Mouse (Mus musculus) heart, postnatal 0 days (tissue): ENCODE data around the gene Tra2a. TPM values are rescaled to one million over a fixed set of nuclear protein-coding genes. Genes with fewer than 3 reads are reported as not detected.
A peak's percentile ranks its signal among the peaks of the same experiment; 100 is the strongest.
"Not testable (repeated sequence)": the region's sequence is repeated elsewhere in the genome, so short reads cannot be mapped to it uniquely, and the experiment has no call there.

Experiments used
- ATAC-seq: fragments of 200-750 bp; cut with Nextera tagmentation; 2 replicates; pipeline ENCODE4 v1.8.0; 2017; ENCODE audit warnings: low read depth, moderate number of reproducible peaks, moderate library complexity; ENCODE audit not compliant: insufficient read depth
- DNase-seq: peaks from one replicate; pipeline ENCODE4 v3.0.0-alpha.2; 2016; ENCODE audit warnings: low spot score
- H3K27ac ChIP-seq: fragments of 300-500 bp; sonication (generic); 2 replicates; pipeline ENCODE4 v1.5.1; 2014; ENCODE audit warnings: low read depth, mild to moderate bottlenecking
- H3K27me3 ChIP-seq: fragments of 300-500 bp; sonication (generic); 2 replicates; pipeline ENCODE4 v1.6.1; 2014; ENCODE audit warnings: low read length, mixed read lengths; ENCODE audit not compliant: control insufficient read depth, insufficient read depth
- H3K36me3 ChIP-seq: fragments of 300-500 bp; sonication (generic); replicated peaks from 2 replicates; pipeline ENCODE4 v1.6.1; 2014; ENCODE audit warnings: low read length, mixed read lengths; ENCODE audit not compliant: control insufficient read depth, insufficient read depth
- H3K4me1 ChIP-seq: fragments of 300-500 bp; sonication (generic); 2 replicates; pipeline ENCODE4 v1.6.1; 2014; ENCODE audit warnings: antibody characterized with exemption; ENCODE audit not compliant: control insufficient read depth, insufficient read depth
- H3K4me2 ChIP-seq: fragments of 300-500 bp; sonication (generic); 2 replicates; pipeline ENCODE4 v1.6.1; 2014; ENCODE audit warnings: low read depth, mild to moderate bottlenecking, low read length, moderate library complexity
- H3K4me3 ChIP-seq: fragments of 300-500 bp; sonication (generic); 2 replicates; pipeline ENCODE4 v1.5.1; 2014; ENCODE audit warnings: low read depth, low read length
- H3K9ac ChIP-seq: fragments of 300-500 bp; sonication (generic); replicated peaks from 2 replicates; pipeline ENCODE4 v1.6.1; 2014; ENCODE audit warnings: low read depth, low read length, mixed read lengths
- H3K9me3 ChIP-seq: fragments of 300-500 bp; sonication (generic); replicated peaks from 2 replicates; pipeline ENCODE4 v1.6.1; 2016; ENCODE audit warnings: low read length; ENCODE audit not compliant: control insufficient read depth
- CTCF ChIP-seq: IDR thresholded peaks from 2 replicates; pipeline ENCODE4 v1.5.1; 2016; ENCODE audit warnings: antibody characterized with exemption, control low read depth, low read depth
- EP300 ChIP-seq: IDR thresholded peaks from 2 replicates; pipeline ENCODE4 v1.6.1; 2016; ENCODE audit warnings: antibody characterized with exemption, low read depth
- WGBS: fragments of 180-500 bp; shearing (Covaris S2); extraction: QIAGEN DNeasy Blood & Tissue Kit; methylation state at CpG from one replicate; pipeline ENCODE4 v1.1.7; 2014; 5-methylcytosine and 5-hydroxymethylcytosine counted together
- polyA plus RNA-seq: library from polyadenylated mRNA; unstranded; fragments of >200 nt; fragmentation: Nextera tagmentation; extraction: Ambion mirVana; gene quantifications from 2 replicates; pipeline ENCODE4 v1.2.1, GENCODE M21; 2015
- total RNA-seq: library from RNA; depleted of rRNA; stranded (reverse); fragments of >200 nt; gene quantifications from 2 replicates; pipeline ENCODE4 v1.2.3, GENCODE M21; 2014; ENCODE audit warnings: low replicate concordance

Gene Tra2a
- total and polyA plus RNA-seq, 2 experiments from 2014 or later: 26.0 to 41.8 TPM

GRCm38 (mm10) chr6:49273934-49274333, 10.1 kb upstream of the Tra2a start:
- H3K9ac ChIP-seq: no peak overlapping the region
- TF ChIP-seq CTCF (no peak), EP300 (no peak)
- DNase-seq (no peak), ATAC-seq (no peak)
- H3K4me3 ChIP-seq: no peak overlapping the region
- no peaks in the 10 kb centered on the region for H3K27me3 ChIP-seq
- no peaks in the 10 kb centered on the region for H3K36me3 ChIP-seq
- 53% methylated on average over 4 of the region's 4 CpGs for WGBS
- no peaks in the 10 kb centered on the region for H3K4me1 ChIP-seq
- no peak overlapping the region for H3K4me2 ChIP-seq
- no peaks in the 10 kb centered on the region for H3K9me3 ChIP-seq
- no peak overlapping the region for H3K27ac ChIP-seq

- DNase-seq (no peak), ATAC-seq (no peak)
- no peaks in the 10 kb centered on the region for H3K4me1 ChIP-seq
- no peak overlapping the region for H3K4me2 ChIP-seq
- WGBS: 78% methylated on average over 2 of the region's 2 CpGs
- H3K27me3 ChIP-seq: no peaks in the 10 kb centered on the region
- TF ChIP-seq EP300: no peak
- TF ChIP-seq CTCF: no peak
- no peak overlapping the region for H3K27ac ChIP-seq
- no peak overlapping the region for H3K4me3 ChIP-seq
- no peak overlapping the region for H3K9ac ChIP-seq
- H3K9me3 ChIP-seq: no peaks in the 10 kb centered on the region
- no peaks in the 10 kb centered on the region for H3K36me3 ChIP-seq
Observed at GRCm38 (mm10) chr6:49272863-49273262, 9.0 kb upstream of the Tra2a start.

GRCm38 (mm10) chr6:49271815-49272214, 8.0 kb upstream of the Tra2a start:
- Histone ChIP-seq H3K4me3 (no peak overlapping the region), H3K27ac (no peak overlapping the region), H3K4me1 (no peaks in the 10 kb centered on the region), H3K36me3 (no peaks in the 10 kb centered on the region), H3K9ac (no peak overlapping the region), H3K4me2 (no peak overlapping the region), H3K27me3 (no peaks in the 10 kb centered on the region), H3K9me3 (no peaks in the 10 kb centered on the region)
- ATAC-seq: no peak
- TF ChIP-seq EP300 (no peak), CTCF (no peak)
- 79% methylated on average over 6 of the region's 6 CpGs for WGBS
- no peak for DNase-seq

GRCm38 (mm10) chr6:49269923-49270322, 6.1 kb upstream of the Tra2a start:
- DNase-seq: no peak
- ATAC-seq: no peak
- 38% methylated on average over 11 of the region's 11 CpGs for WGBS
- Histone ChIP-seq H3K27me3 (no peaks in the 10 kb centered on the region), H3K4me1 (no peaks in the 10 kb centered on the region), H3K9me3 (no peaks in the 10 kb centered on the region), H3K36me3 (no peaks in the 10 kb centered on the region), H3K9ac (no peak overlapping the region), H3K27ac (no peak overlapping the region), H3K4me2 (no peak overlapping the region), H3K4me3 (no peak overlapping the region)
- TF ChIP-seq CTCF (no peak), EP300 (no peak)

GRCm38 (mm10) chr6:49269200-49269599, 5.4 kb upstream of the Tra2a start:
- TF ChIP-seq CTCF (peak; percentile 86), EP300 (no peak)
- Histone ChIP-seq H3K27me3 (no peaks in the 10 kb centered on the region), H3K9ac (no peak overlapping the region), H3K4me1 (no peaks in the 10 kb centered on the region), H3K27ac (no peak overlapping the region), H3K36me3 (no peaks in the 10 kb centered on the region), H3K4me3 (no peak overlapping the region), H3K9me3 (no peaks in the 10 kb centered on the region), H3K4me2 (no peak overlapping the region)
- peak; percentile 79; the same call in 1 of the 2 replicates for ATAC-seq
- DNase-seq: peak; percentile 31
- 12% methylated on average over 5 of the region's 5 CpGs for WGBS

- Histone ChIP-seq H3K36me3 (no peaks in the 10 kb centered on the region), H3K9ac (no peak overlapping the region), H3K27me3 (no peaks in the 10 kb centered on the region), H3K27ac (no peak overlapping the region), H3K9me3 (no peaks in the 10 kb centered on the region), H3K4me1 (no peaks in the 10 kb centered on the region), H3K4me3 (no peak overlapping the region), H3K4me2 (no peak overlapping the region)
- no peak for DNase-seq
- TF ChIP-seq EP300 (no peak), CTCF (no peak)
- no peak for ATAC-seq
- 40% methylated on average over 4 of the region's 4 CpGs for WGBS
Observed at GRCm38 (mm10) chr6:49267686-49268085, 3.9 kb upstream of the Tra2a start.

GRCm38 (mm10) chr6:49265207-49265606, 1.4 kb upstream of the Tra2a start:
- H3K36me3 ChIP-seq, DNase-seq, H3K27ac ChIP-seq, H3K4me3 ChIP-seq, H3K4me2 ChIP-seq, ATAC-seq, H3K9ac ChIP-seq, H3K27me3 ChIP-seq, H3K9me3 ChIP-seq: not testable (repeated sequence)
- 96% methylated on average over 1 of the region's 1 CpGs for WGBS
- H3K4me1 ChIP-seq: peaks cover 17% of the 10 kb centered on the region

DNA sequence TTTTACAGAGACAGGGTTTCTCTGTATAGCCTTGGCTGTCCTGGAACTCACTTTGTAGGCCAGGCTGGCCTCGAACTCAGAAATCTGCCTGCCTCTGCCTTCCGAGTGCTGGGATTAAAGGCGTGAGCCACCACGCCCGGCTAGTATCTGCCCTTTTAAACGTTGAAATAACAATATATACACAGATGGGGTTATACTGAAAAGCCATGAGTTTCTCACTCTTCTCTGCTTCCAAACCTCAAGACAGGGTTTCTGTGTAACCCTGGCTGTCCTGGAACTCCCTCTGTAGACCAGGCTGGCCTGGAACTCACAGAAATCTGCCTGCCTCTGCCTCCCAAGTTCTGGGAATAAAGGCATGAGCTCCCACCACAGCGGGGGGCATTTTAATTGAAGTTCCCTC, 613 bp upstream of the Tra2a start:
- not testable (repeated sequence) for DNase-seq, H3K36me3 ChIP-seq, H3K27me3 ChIP-seq, ATAC-seq, H3K9me3 ChIP-seq, H3K9ac ChIP-seq, H3K4me3 ChIP-seq
- Histone ChIP-seq H3K4me2 (peak overlapping the region; percentile 85; the same call in 1 of the 2 replicates), H3K4me1 (peaks cover 23% of the 10 kb centered on the region), H3K27ac (peak overlapping the region; percentile 96; the same call in 1 of the 2 replicates)
- WGBS: 82% methylated on average over 7 of the region's 7 CpGs
